ENCODE assay signal across 8 mouse cellular contexts in the genomic region with DNA sequence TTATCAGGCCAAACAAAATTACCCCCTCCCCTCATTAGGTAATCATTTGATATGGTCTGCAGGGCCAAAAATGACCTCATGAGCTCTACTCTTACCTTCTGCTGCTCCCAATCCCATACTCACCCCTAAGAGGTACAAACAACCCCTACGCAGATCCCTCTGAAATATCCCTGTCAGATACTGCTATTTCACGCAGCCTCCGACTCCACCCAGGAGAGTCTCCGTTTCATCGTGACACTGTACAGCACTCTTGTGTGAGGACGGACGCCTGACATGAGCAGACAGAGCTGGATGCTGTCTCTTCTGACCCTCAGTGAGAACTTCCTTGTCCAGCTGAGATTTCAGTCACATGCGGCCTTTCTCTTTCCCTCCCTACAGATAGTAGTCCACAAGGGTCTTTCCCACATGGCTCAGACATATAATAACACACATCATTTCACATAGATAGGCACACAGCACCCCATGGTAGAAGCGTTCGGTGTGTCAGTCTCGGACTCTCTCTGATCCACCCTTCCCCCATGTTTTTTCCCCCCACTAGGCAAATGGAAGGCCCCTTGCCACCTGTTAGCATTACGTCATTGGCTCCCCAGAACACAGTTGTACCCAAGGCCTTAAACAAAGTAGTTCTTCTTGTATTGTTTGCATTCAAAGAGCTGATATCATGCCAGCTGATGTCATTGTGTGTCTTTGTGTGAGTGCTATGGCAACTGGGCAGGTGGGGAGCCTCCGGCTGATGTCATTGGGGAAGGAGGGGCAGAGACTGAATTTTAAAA. TPM values are rescaled to one million over a fixed set of nuclear protein-coding genes. Genes with fewer than 3 reads are reported as not detected.
A peak's percentile ranks its signal among the peaks of the same experiment; 100 is the strongest.
DNase-seq lines count a peak whose midpoint lies in the region; ATAC-seq and TF ChIP-seq lines count a peak whose summit lies in the region.

No protein-coding gene starts in this region.

- 80% methylated on average over 13 of the region's 13 CpGs for WGBS in lung, embryonic 14.5 days
- 47% methylated on average over 13 of the region's 13 CpGs for WGBS in hindbrain, embryonic 15.5 days
- WGBS in neural tube, embryonic 14.5 days = 61% methylated on average over 13 of the region's 13 CpGs

- peak; percentile 38 for DNase-seq in lung, embryonic 14.5 days
- no peak for DNase-seq in lung, postnatal 14 days
- peak; percentile 42 for DNase-seq in embryo, embryonic 11 days
- no peak for DNase-seq in cerebellum, adult 18-20 months
- no peak for DNase-seq in right cerebral cortex, adult 2 months (ENCODE audit: low spot score in 2 of 2)

- ATAC-seq in lung, embryonic 14.5 days (ENCODE audit: insufficient read depth) = no peak; the same call in 1 of the 2 replicates
- ATAC-seq in hindbrain, embryonic 15.5 days (ENCODE audit: low FRiP score, low read depth) = peak; percentile 84
- peak; percentile 89 for ATAC-seq in neural tube, embryonic 14.5 days (ENCODE audit: low read depth)
- no peak for ATAC-seq in erythroblast, adult 5-6 weeks (replicated peaks; ENCODE audit: low FRiP score, poor library complexity, severe bottlenecking)

- TF ChIP-seq CTCF in lung, embryonic 14.5 days (IDR thresholded peaks at IDR 0.05; ENCODE audit: low read depth) = no peak

- H3K9ac ChIP-seq in lung, embryonic 14.5 days = no peak overlapping the region
- H3K9ac ChIP-seq in hindbrain, embryonic 15.5 days = no peak overlapping the region
- H3K9ac ChIP-seq in neural tube, embryonic 14.5 days (replicated peaks; ENCODE audit: low read depth, low read length) = no peak overlapping the region

- H3K36me3 ChIP-seq in lung, embryonic 14.5 days (ENCODE audit: insufficient read depth) = peaks cover 15% of the 10 kb centered on the region; the same call in 1 of the 2 replicates
- no peaks in the 10 kb centered on the region for H3K36me3 ChIP-seq in hindbrain, embryonic 15.5 days
- no peaks in the 10 kb centered on the region for H3K36me3 ChIP-seq in neural tube, embryonic 14.5 days (ENCODE audit: control insufficient read depth, insufficient read depth, low read length)

- H3K4me2 ChIP-seq in lung, embryonic 14.5 days = no peak overlapping the region
- H3K4me2 ChIP-seq in hindbrain, embryonic 15.5 days = no peak overlapping the region
- no peak overlapping the region for H3K4me2 ChIP-seq in neural tube, embryonic 14.5 days (ENCODE audit: low read depth, low read length)

- no peaks in the 10 kb centered on the region for H3K27me3 ChIP-seq in lung, embryonic 14.5 days (ENCODE audit: insufficient read depth, low read length)
- H3K27me3 ChIP-seq in hindbrain, embryonic 15.5 days = no peaks in the 10 kb centered on the region
- H3K27me3 ChIP-seq in neural tube, embryonic 14.5 days (ENCODE audit: control insufficient read depth, insufficient read depth, low read length) = no peaks in the 10 kb centered on the region

- H3K4me1 ChIP-seq in lung, embryonic 14.5 days (ENCODE audit: insufficient read depth) = peaks cover 12% of the 10 kb centered on the region; the same call in 1 of the 2 replicates
- H3K4me1 ChIP-seq in hindbrain, embryonic 15.5 days (replicated peaks) = peaks cover 9% of the 10 kb centered on the region
- no peaks in the 10 kb centered on the region for H3K4me1 ChIP-seq in neural tube, embryonic 14.5 days (ENCODE audit: control insufficient read depth, insufficient read depth, low read length)

- H3K27ac ChIP-seq in lung, embryonic 14.5 days (ENCODE audit: low read depth) = no peak overlapping the region
- 0 out of 2 replicates have a peak overlapping the region, but pooled peaks have one; percentile 7 for H3K27ac ChIP-seq in hindbrain, embryonic 15.5 days (replicated peaks)
- no peak overlapping the region; the same call in 1 of the 2 replicates for H3K27ac ChIP-seq in neural tube, embryonic 14.5 days (ENCODE audit: low read depth, low read length)

- H3K9me3 ChIP-seq in lung, embryonic 14.5 days (ENCODE audit: low read depth, low read length) = no peaks in the 10 kb centered on the region
- no peaks in the 10 kb centered on the region for H3K9me3 ChIP-seq in hindbrain, embryonic 15.5 days
- no peaks in the 10 kb centered on the region for H3K9me3 ChIP-seq in neural tube, embryonic 14.5 days (ENCODE audit: control insufficient read depth, low read length)

- H3K4me3 ChIP-seq in lung, embryonic 14.5 days (ENCODE audit: low read depth, low read length) = no peak overlapping the region
- no peak overlapping the region for H3K4me3 ChIP-seq in hindbrain, embryonic 15.5 days
- no peak overlapping the region for H3K4me3 ChIP-seq in neural tube, embryonic 14.5 days (ENCODE audit: low read depth, low read length)

RNA-seq across cellular contexts. Expression of a gene that starts 31.7 kb away (rescaled TPM):
- polyA plus RNA-seq in lung, embryonic 14.5 days (2014; fragmentation: Nextera tagmentation; extraction: Ambion mirVana) = 0.83 and 1.1 TPM in 2 replicates
- 0.67 and 0.73 TPM in 2 replicates for polyA plus RNA-seq in hindbrain, embryonic 15.5 days (2015; fragmentation: Nextera tagmentation; extraction: Ambion mirVana)
- polyA plus RNA-seq in neural tube, embryonic 14.5 days (2014; fragmentation: Nextera tagmentation; extraction: Ambion mirVana) = 0.80 and 1.0 TPM in 2 replicates
- not detected in 2 replicates for total RNA-seq in erythroblast, adult 5-6 weeks (2015; ENCODE audit: low replicate concordance)
- total RNA-seq in erythroblast, adult 5-6 weeks (2017; ENCODE audit: low replicate concordance) = 0.51 TPM in 1 of 2 replicates, not detected in the other

RNA-seq across cellular contexts. Expression of a gene that starts 52.7 kb away (rescaled TPM):
- polyA plus RNA-seq in lung, embryonic 14.5 days (2014; fragmentation: Nextera tagmentation; extraction: Ambion mirVana) = 7.0 and 7.5 TPM in 2 replicates
- polyA plus RNA-seq in hindbrain, embryonic 15.5 days (2015; fragmentation: Nextera tagmentation; extraction: Ambion mirVana) = 5.0 and 5.3 TPM in 2 replicates
- polyA plus RNA-seq in neural tube, embryonic 14.5 days (2014; fragmentation: Nextera tagmentation; extraction: Ambion mirVana) = 6.2 and 7.1 TPM in 2 replicates
- total RNA-seq in erythroblast, adult 5-6 weeks (2015; ENCODE audit: low replicate concordance) = 1.9 and 3.8 TPM in 2 replicates
- 1.0 and 1.4 TPM in 2 replicates for total RNA-seq in erythroblast, adult 5-6 weeks (2017; ENCODE audit: low replicate concordance)

Comparison
In these comparisons a context has a peak if more than half of its experiments do, and no peak if none do; other contexts are left out.
1. DNase-seq: peak in lung, embryonic 14.5 days (single experiment) and embryo, embryonic 11 days (single experiment); none in lung, postnatal 14 days (single experiment), cerebellum, adult 18-20 months (0 of 2) and right cerebral cortex, adult 2 months (0 of 2).
2. ATAC-seq: peak in hindbrain, embryonic 15.5 days (single experiment) and neural tube, embryonic 14.5 days (single experiment); none in lung, embryonic 14.5 days (single experiment) and erythroblast, adult 5-6 weeks (single experiment).